Mouse (Mus musculus) embryonic fibroblast, embryonic 13.5 days (primary cell): ENCODE measurements around the gene Frmd4a.

Experiments
- CTCF ChIP-seq: IDR thresholded peaks from 2 replicates; pipeline ENCODE4 v1.5.1; 2011; ENCODE audit warnings: mild to moderate bottlenecking, control low read depth, low read length, moderate library complexity, borderline replicate concordance; ENCODE audit not compliant: insufficient read depth
- POLR2A ChIP-seq: IDR thresholded peaks from 2 replicates; pipeline ENCODE4 v1.6.1; 2011; ENCODE audit warnings: low read depth, mild to moderate bottlenecking, control low read depth, low read length, moderate library complexity

DNA sequence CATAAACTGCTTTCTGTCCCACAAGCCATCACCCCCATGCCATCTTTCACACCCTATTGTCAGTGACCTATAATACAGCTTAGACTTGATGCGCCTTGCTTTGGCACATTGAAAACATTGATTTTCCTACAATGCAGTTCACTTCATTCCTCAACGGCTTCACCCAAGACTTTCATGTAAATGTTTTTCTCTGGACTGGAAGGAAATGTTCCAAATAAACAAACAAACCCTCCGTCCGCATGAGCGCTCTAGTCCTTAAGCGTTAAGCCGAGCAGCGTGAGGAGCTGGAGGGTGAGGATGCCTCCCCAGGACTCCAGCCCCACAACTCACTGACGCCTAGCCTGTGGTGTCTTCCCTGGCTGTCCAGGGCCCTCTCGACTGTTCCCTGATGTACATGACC lies 279.4 kb downstream of the Frmd4a start:
- no peak for TF ChIP-seq CTCF
- TF ChIP-seq POLR2A, result no peak
